Mouse (Mus musculus) MEL (cell line): ENCODE results near the gene Slc2a9.

Experiments
- CTCF ChIP-seq, 3 experiments: IDR thresholded peaks in 2 of 3; conservative IDR thresholded peaks in 1 of 3; 2 replicates each; pipeline ENCODE4 v1.5.1; 2011 to 2012; ENCODE audit warnings: low read length in 3 of 3, low read depth in 2 of 3, mild to moderate bottlenecking in 2 of 3, improper control_type of control experiment in 1 of 3, inconsistent platforms in 1 of 3, mixed read lengths in 1 of 3, moderate library complexity in 1 of 3; ENCODE audit not compliant: control insufficient read depth in 1 of 3, insufficient read depth in 1 of 3, poor library complexity in 1 of 3, severe bottlenecking in 1 of 3
- ELF1 ChIP-seq: IDR thresholded peaks from 2 replicates; pipeline ENCODE4 v1.6.1; 2014; ENCODE audit warnings: low read depth, mild to moderate bottlenecking, inconsistent platforms, low read length, improper control_type of control experiment, moderate library complexity
- GATA1 ChIP-seq: IDR thresholded peaks from 2 replicates; pipeline ENCODE4 v1.6.1; 2011; ENCODE audit warnings: low read depth, low read length, improper control_type of control experiment
- MYB ChIP-seq: IDR thresholded peaks from 2 replicates; pipeline ENCODE4 v1.6.1; 2011; ENCODE audit warnings: mild to moderate bottlenecking, low read depth, low read length, improper control_type of control experiment
- POLR2A ChIP-seq, 2 experiments: IDR thresholded peaks; 2 replicates each; pipeline ENCODE4 v1.6.1; 2011 to 2012; ENCODE audit warnings: low read length in 2 of 2, mild to moderate bottlenecking in 2 of 2, control low read depth in 1 of 2, improper control_type of control experiment in 1 of 2, low read depth in 1 of 2, moderate library complexity in 1 of 2; ENCODE audit not compliant: control insufficient read depth in 1 of 2, insufficient read depth in 1 of 2, poor library complexity in 1 of 2
- TAL1 ChIP-seq: IDR thresholded peaks from 2 replicates; pipeline ENCODE4 v1.6.1; 2012; ENCODE audit warnings: mild to moderate bottlenecking, inconsistent platforms, low read length, moderate library complexity, mixed read lengths
- USF2 ChIP-seq, 2 experiments: IDR thresholded peaks; 2 replicates each; pipeline ENCODE4 v1.6.1; 2011 to 2012; ENCODE audit warnings: improper control_type of control experiment in 2 of 2, low read length in 2 of 2, borderline replicate concordance in 1 of 2, inconsistent platforms in 1 of 2, low read depth in 1 of 2, mild to moderate bottlenecking in 1 of 2; ENCODE audit not compliant: insufficient read depth in 1 of 2
- ZMIZ1 ChIP-seq: IDR thresholded peaks from 2 replicates; pipeline ENCODE4 v1.6.1; 2012; ENCODE audit warnings: low read depth, mild to moderate bottlenecking, inconsistent platforms, low read length, improper control_type of control experiment, moderate library complexity

DNA sequence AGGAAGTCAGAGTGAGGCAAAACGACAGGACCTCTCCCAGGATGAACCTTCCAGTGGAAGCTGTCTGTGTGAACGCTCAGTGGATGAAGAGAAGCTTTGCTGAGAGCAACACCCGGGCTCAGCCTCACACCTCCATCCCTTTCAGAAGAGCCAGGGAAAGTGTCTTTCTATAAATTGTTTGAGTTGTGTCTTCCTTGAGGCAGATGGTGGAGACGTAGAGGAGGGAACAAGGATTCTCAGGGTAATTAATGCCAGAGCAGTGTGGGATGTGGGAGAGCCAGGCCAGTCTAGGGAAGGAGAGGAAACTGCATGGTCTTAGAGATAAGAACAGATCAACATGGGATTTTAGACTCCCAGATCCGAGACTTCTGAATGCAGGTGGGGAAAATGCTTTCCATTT lies 75.2 kb downstream of the Slc2a9 start:
- TF ChIP-seq CTCF (IDR thresholded peaks at IDR 0.05 in 2 of 3, conservative IDR thresholded peaks at IDR 0.05 in 1 of 3; ENCODE audit: control insufficient read depth in 1 of 3, insufficient read depth in 1 of 3, low read depth in 2 of 3, low read length in 3 of 3, poor library complexity in 1 of 3, severe bottlenecking in 1 of 3) (no peak), ELF1 (no peak), GATA1 (no peak), USF2 (IDR thresholded peaks at IDR 0.05; ENCODE audit: borderline replicate concordance in 1 of 2, insufficient read depth in 1 of 2, low read depth in 1 of 2, low read length in 2 of 2) (no peak), TAL1 (no peak), POLR2A (IDR thresholded peaks at IDR 0.05; ENCODE audit: control insufficient read depth in 1 of 2, insufficient read depth in 1 of 2, low read depth in 1 of 2, low read length in 2 of 2, poor library complexity in 1 of 2) (no peak), ZMIZ1 (no peak), MYB (no peak)
